Mouse (Mus musculus) limb, embryonic 15.5 days (tissue): ENCODE results near the gene Ctnna2. TPM values are rescaled to one million over a fixed set of nuclear protein-coding genes. Genes with fewer than 3 reads are reported as not detected.

Experiments used
- ATAC-seq: fragments of 200-750 bp; cut with Nextera tagmentation; 2 replicates; pipeline ENCODE4 v1.8.0; 2017; ENCODE audit warnings: low read depth, moderate TSS enrichment; ENCODE audit not compliant: insufficient number of reproducible peaks, low FRiP score, low TSS enrichment
- H3K27ac ChIP-seq: fragments of 300-500 bp; sonication (generic); 2 replicates; pipeline ENCODE4 v1.5.1; 2015; ENCODE audit warnings: moderate library complexity, mild to moderate bottlenecking, inconsistent platforms
- H3K27me3 ChIP-seq: fragments of 300-500 bp; sonication (generic); 2 replicates; pipeline ENCODE4 v1.6.1; 2015; ENCODE audit warnings: inconsistent platforms
- H3K36me3 ChIP-seq: fragments of 300-500 bp; sonication (generic); 2 replicates; pipeline ENCODE4 v1.6.1; 2015; ENCODE audit warnings: inconsistent platforms
- H3K4me1 ChIP-seq: fragments of 300-500 bp; sonication (generic); 2 replicates; pipeline ENCODE4 v1.6.1; 2015; ENCODE audit warnings: inconsistent platforms
- H3K4me2 ChIP-seq: fragments of 300-500 bp; sonication (generic); 2 replicates; pipeline ENCODE4 v1.6.1; 2015; ENCODE audit warnings: mild to moderate bottlenecking, inconsistent platforms
- H3K4me3 ChIP-seq: fragments of 300-500 bp; sonication (generic); 2 replicates; pipeline ENCODE4 v1.5.1; 2015; ENCODE audit warnings: mild to moderate bottlenecking, inconsistent platforms
- H3K9ac ChIP-seq: fragments of 300-500 bp; sonication (generic); 2 replicates; pipeline ENCODE4 v1.6.1; 2015; ENCODE audit warnings: inconsistent platforms
- H3K9me3 ChIP-seq: fragments of 300-500 bp; sonication (generic); 2 replicates; pipeline ENCODE4 v1.6.1; 2016; ENCODE audit warnings: inconsistent platforms
- WGBS: fragments of 180-500 bp; shearing (Covaris S2); methylation state at CpG from one replicate; pipeline ENCODE4 v1.1.7; 2015; 5-methylcytosine and 5-hydroxymethylcytosine counted together
- polyA plus RNA-seq: library from polyadenylated mRNA; unstranded; fragments of >200 nt; fragmentation: Nextera tagmentation; extraction: Ambion mirVana; gene quantifications from 2 replicates; pipeline ENCODE4 v1.2.1, GENCODE M21; 2015

The Ctnna2 gene
- polyA plus RNA-seq, 1 experiment from 2014 or later: 1.2 TPM

DNA sequence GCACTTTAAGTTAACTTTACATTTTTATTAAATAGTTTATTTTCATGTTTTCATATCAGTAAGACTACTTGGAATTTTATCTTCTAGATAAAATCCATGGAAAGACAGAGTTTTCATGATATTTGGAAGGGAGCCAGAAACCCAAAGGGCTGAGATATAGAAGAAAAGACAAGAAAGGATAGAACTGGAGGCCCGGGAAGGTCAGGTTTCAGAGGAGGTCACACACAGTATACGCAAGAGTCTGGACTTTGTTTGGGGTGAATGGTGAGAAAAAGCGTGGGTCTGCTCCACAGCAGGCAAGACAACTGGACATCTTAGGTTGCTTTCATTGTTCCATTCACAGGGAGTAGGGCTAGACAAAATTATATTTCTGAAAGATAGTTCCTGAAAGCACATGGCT, 111.4 kb downstream of the Ctnna2 start:
- Histone ChIP-seq H3K36me3 (no peaks in the 10 kb centered on the region), H3K9me3 (no peaks in the 10 kb centered on the region), H3K4me1 (no peaks in the 10 kb centered on the region), H3K4me3 (no peak overlapping the region), H3K4me2 (no peak overlapping the region), H3K9ac (no peak overlapping the region), H3K27ac (no peak overlapping the region), H3K27me3 (no peaks in the 10 kb centered on the region)
- ATAC-seq: no peak
- 35% methylated on average over 3 of the region's 3 CpGs for WGBS

DNA sequence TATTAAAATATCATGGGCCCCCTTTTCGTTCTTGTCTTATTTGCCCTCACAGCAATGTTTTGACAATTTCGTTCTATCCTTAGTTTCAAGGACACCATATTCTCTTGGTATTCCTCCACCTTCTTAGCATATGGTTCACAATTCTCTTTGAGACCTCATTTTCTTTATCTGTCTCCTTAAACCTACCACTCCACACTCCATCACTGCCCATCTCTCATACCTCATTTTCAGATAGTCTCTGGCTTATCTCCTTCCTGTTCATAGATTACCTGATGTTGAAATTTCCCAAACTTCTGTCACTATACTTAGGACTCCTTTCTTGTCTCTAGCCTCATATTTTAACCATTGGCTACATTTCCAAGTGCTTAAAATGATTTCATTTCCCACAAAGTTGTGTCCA, 116.1 kb downstream of the Ctnna2 start:
- WGBS: 85% methylated on average over 2 of the region's 2 CpGs

GRCm38 (mm10) chr6:77862781-77863180, 116.7 kb downstream of the Ctnna2 start:
- no peak overlapping the region for H3K27ac ChIP-seq
- H3K27me3 ChIP-seq: no peaks in the 10 kb centered on the region
- H3K4me2 ChIP-seq: no peak overlapping the region
- H3K9ac ChIP-seq: no peak overlapping the region
- H3K36me3 ChIP-seq: no peaks in the 10 kb centered on the region
- 76% methylated on average over 6 of the region's 6 CpGs for WGBS
- H3K9me3 ChIP-seq: no peaks in the 10 kb centered on the region
- no peak overlapping the region for H3K4me3 ChIP-seq
- no peaks in the 10 kb centered on the region for H3K4me1 ChIP-seq
- no peak for ATAC-seq

More for the DNA sequence above, 116.1 kb downstream of the Ctnna2 start:
- Histone ChIP-seq H3K27me3 (no peaks in the 10 kb centered on the region), H3K9ac (no peak overlapping the region), H3K27ac (no peak overlapping the region), H3K9me3 (no peaks in the 10 kb centered on the region), H3K36me3 (no peaks in the 10 kb centered on the region), H3K4me1 (no peaks in the 10 kb centered on the region), H3K4me3 (no peak overlapping the region), H3K4me2 (no peak overlapping the region)
- ATAC-seq: no peak

- Histone ChIP-seq H3K36me3 (no peaks in the 10 kb centered on the region), H3K9me3 (no peaks in the 10 kb centered on the region), H3K27me3 (no peaks in the 10 kb centered on the region), H3K27ac (no peak overlapping the region), H3K4me2 (no peak overlapping the region), H3K4me1 (no peaks in the 10 kb centered on the region), H3K4me3 (no peak overlapping the region), H3K9ac (no peak overlapping the region)
- WGBS: 75% methylated on average over 1 of the region's 1 CpGs
- no peak for ATAC-seq
These were observed 130.1 kb downstream of the Ctnna2 start for GRCm38 (mm10) chr6:77849438-77849837.

- no peaks in the 10 kb centered on the region for H3K4me1 ChIP-seq
- H3K4me2 ChIP-seq: no peak overlapping the region
These were observed 130.7 kb downstream of the Ctnna2 start for GRCm38 (mm10) chr6:77848796-77849195.

GRCm38 (mm10) chr6:77847651-77848050, 131.8 kb downstream of the Ctnna2 start:
- WGBS: 78% methylated on average over 2 of the region's 2 CpGs
- no peak overlapping the region for H3K9ac ChIP-seq
- H3K4me3 ChIP-seq: no peak overlapping the region
- no peaks in the 10 kb centered on the region for H3K4me1 ChIP-seq
- no peak overlapping the region for H3K4me2 ChIP-seq
- no peak overlapping the region for H3K27ac ChIP-seq
- H3K27me3 ChIP-seq: no peaks in the 10 kb centered on the region
- H3K36me3 ChIP-seq: no peaks in the 10 kb centered on the region
- no peaks in the 10 kb centered on the region for H3K9me3 ChIP-seq
- no peak for ATAC-seq

More at GRCm38 (mm10) chr6:77848796-77849195, 130.7 kb downstream of the Ctnna2 start:
- Histone ChIP-seq H3K4me3 (no peak overlapping the region), H3K27me3 (no peaks in the 10 kb centered on the region), H3K9me3 (no peaks in the 10 kb centered on the region), H3K36me3 (no peaks in the 10 kb centered on the region), H3K9ac (no peak overlapping the region), H3K27ac (no peak overlapping the region)
- ATAC-seq: no peak

DNA sequence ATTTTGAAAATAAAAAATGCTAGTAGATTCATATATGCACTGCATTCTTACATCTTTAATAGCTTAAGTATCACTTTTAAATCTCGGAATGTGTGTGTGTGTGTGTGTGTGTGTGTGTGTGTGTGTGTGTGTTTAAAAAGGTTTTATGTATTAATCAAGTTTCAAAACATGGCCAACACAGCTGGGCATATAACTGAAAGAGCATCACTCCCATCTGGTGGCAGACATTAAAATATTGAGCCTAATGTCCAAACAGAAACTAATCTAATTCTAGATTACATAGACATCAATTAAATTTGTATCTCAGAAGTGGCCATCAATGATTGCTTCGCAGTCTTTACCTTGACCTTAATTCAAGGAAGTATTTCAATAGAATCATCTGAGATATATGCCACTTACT, 140.4 kb downstream of the Ctnna2 start:
- Histone ChIP-seq H3K9me3 (no peaks in the 10 kb centered on the region), H3K36me3 (no peaks in the 10 kb centered on the region), H3K4me2 (no peak overlapping the region), H3K4me1 (no peaks in the 10 kb centered on the region), H3K4me3 (no peak overlapping the region), H3K9ac (no peak overlapping the region), H3K27ac (no peak overlapping the region), H3K27me3 (no peaks in the 10 kb centered on the region)
- WGBS: 75% methylated on average over 2 of the region's 2 CpGs
- ATAC-seq: no peak

DNA sequence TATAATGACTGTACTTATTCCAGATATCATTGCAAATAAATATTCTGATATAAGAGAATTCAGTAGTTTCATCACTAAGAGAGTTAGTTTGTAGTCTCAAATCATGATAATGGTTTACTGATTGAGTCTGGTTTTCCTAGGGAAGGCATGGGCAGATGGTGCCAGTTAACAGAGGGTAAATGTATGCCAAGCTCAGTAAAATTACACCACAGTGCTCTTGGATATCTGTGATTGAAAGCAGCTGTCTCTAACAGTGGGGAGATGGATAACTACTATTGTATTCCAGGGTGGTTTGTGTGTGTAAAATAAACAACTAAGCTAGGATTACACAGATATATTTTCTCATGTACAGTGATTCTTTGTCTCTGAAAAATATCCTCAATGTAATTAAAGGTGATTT, 140.8 kb downstream of the Ctnna2 start:
- ATAC-seq: no peak
- no peaks in the 10 kb centered on the region for H3K27me3 ChIP-seq
- no peak overlapping the region for H3K4me2 ChIP-seq
- H3K4me1 ChIP-seq: no peaks in the 10 kb centered on the region
- H3K36me3 ChIP-seq: no peaks in the 10 kb centered on the region
- no peaks in the 10 kb centered on the region for H3K9me3 ChIP-seq
- H3K4me3 ChIP-seq: no peak overlapping the region
- H3K27ac ChIP-seq: no peak overlapping the region
- H3K9ac ChIP-seq: no peak overlapping the region

DNA sequence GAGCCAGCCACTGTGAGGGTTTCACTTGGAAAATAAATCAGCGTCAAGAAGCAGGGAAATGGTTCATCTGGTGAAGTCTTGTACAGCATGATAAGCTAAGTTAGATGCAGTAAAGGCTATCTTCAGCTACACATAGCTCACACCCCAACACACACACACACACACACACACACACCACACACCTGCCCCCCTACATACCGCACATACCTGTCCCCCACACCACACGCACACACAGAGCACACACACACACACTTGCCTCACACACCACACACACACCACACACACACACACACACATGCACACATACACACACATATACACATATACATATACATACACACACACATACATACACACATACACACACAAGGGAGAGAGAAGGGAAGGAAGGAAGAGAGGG, 142.0 kb downstream of the Ctnna2 start:
- Histone ChIP-seq H3K9ac (no peak overlapping the region), H3K4me3 (no peak overlapping the region), H3K36me3 (no peaks in the 10 kb centered on the region), H3K9me3 (no peaks in the 10 kb centered on the region), H3K27me3 (no peaks in the 10 kb centered on the region), H3K4me2 (no peak overlapping the region), H3K27ac (no peak overlapping the region), H3K4me1 (no peaks in the 10 kb centered on the region)
- ATAC-seq: no peak
- WGBS: 83% methylated on average over 3 of the region's 3 CpGs

DNA sequence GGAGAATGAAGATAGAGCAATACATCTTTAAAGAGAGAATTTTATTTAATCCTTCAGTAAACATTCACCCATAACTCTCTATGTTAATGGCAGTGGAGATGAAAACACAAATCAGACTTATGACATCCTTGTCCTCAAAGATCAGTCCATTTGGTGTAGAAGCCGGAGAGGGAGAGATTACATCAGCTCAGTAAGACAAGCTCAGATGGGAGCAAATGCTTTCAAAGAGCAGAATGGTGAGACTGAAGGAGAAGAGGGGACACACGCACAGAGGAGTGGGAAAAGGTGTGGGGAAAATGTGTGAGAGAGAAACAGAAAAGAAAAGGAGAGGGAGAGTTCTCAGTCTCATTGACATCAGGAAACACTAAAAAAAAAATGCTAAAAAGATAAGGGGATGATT, 144.8 kb downstream of the Ctnna2 start:
- Histone ChIP-seq H3K27ac (no peak overlapping the region), H3K4me2 (no peak overlapping the region), H3K27me3 (no peaks in the 10 kb centered on the region), H3K9ac (no peak overlapping the region), H3K4me1 (no peaks in the 10 kb centered on the region), H3K9me3 (no peaks in the 10 kb centered on the region), H3K4me3 (no peak overlapping the region), H3K36me3 (no peaks in the 10 kb centered on the region)
- no peak for ATAC-seq
- 76% methylated on average over 2 of the region's 2 CpGs for WGBS

- no peaks in the 10 kb centered on the region for H3K9me3 ChIP-seq
- H3K27ac ChIP-seq: no peak overlapping the region
- H3K4me1 ChIP-seq: no peaks in the 10 kb centered on the region
- no peaks in the 10 kb centered on the region for H3K27me3 ChIP-seq
- H3K4me2 ChIP-seq: no peak overlapping the region
- H3K9ac ChIP-seq: no peak overlapping the region
- 81% methylated on average over 1 of the region's 1 CpGs for WGBS
- H3K4me3 ChIP-seq: no peak overlapping the region
- no peak for ATAC-seq
- no peaks in the 10 kb centered on the region for H3K36me3 ChIP-seq
These were observed 152.0 kb downstream of the Ctnna2 start for GRCm38 (mm10) chr6:77827526-77827925.

- no peak overlapping the region for H3K4me3 ChIP-seq
- H3K4me1 ChIP-seq: no peaks in the 10 kb centered on the region
- no peak for ATAC-seq
- no peak overlapping the region for H3K4me2 ChIP-seq
- 87% methylated on average over 3 of the region's 3 CpGs for WGBS
- no peaks in the 10 kb centered on the region for H3K27me3 ChIP-seq
- H3K9ac ChIP-seq: no peak overlapping the region
- H3K9me3 ChIP-seq: no peaks in the 10 kb centered on the region
- no peaks in the 10 kb centered on the region for H3K36me3 ChIP-seq
- H3K27ac ChIP-seq: no peak overlapping the region
These were observed 162.4 kb downstream of the Ctnna2 start for GRCm38 (mm10) chr6:77817116-77817515.

GRCm38 (mm10) chr6:77811041-77811440, 168.5 kb downstream of the Ctnna2 start:
- H3K4me1 ChIP-seq: no peaks in the 10 kb centered on the region
- no peaks in the 10 kb centered on the region for H3K27me3 ChIP-seq
- H3K4me2 ChIP-seq: no peak overlapping the region
- no peak overlapping the region for H3K9ac ChIP-seq
- H3K36me3 ChIP-seq: no peaks in the 10 kb centered on the region
- H3K4me3 ChIP-seq: no peak overlapping the region
- no peak overlapping the region for H3K27ac ChIP-seq
- 79% methylated on average over 3 of the region's 3 CpGs for WGBS
- no peaks in the 10 kb centered on the region for H3K9me3 ChIP-seq
- ATAC-seq: no peak
